ENCODE assay signal across 11 mouse cellular contexts in the genomic region with DNA sequence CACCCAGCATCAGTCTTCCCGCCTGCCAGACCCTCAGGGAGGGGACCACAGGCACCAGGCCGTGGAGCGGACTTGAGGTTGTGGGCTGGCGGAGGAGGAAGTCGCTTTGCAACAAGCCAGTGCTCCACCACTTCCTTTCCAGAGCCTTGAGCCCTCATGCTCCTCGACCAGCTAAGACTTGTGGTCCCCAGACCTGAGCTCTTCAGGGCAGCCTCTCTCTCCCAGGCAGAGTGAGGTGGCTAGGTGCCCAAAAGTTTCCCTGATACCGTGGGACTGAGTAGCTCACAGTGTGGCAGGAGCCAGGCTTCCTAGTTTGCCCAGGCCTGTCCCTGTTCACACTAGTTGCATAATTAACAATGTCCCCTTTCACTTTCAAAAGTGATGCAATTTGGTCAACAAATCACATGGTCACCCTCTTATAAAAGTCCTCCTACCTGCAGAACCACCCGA. TPM values are rescaled to one million over a fixed set of nuclear protein-coding genes. Genes with fewer than 3 reads are reported as not detected.
DNase-seq lines count a peak whose midpoint lies in the region; ATAC-seq and TF ChIP-seq lines count a peak whose summit lies in the region.
"Had no signal": no experiment of that assay in that cellular context is flagged by ENCODE, and none has a peak within 500 bp of the region (broad histone marks: within the 10 kb centered on the region; RNA-seq: fewer than 3 reads in every experiment).

No protein-coding gene starts in this region.

- no peak for TF ChIP-seq POLR2A in liver, adult 2 months (IDR thresholded peaks at IDR 0.05; ENCODE audit: extremely low read depth, insufficient read depth, low read length)

- no peaks in the 10 kb centered on the region for H3K36me3 ChIP-seq in liver, adult 2 months (ENCODE audit: control insufficient read depth, insufficient read depth, low read length)
- H3K36me3 ChIP-seq in liver, embryonic 11.5 days (ENCODE audit: control insufficient read depth, insufficient read depth, low read length): no peaks in the 10 kb centered on the region; the same call in 1 of the 2 replicates
- H3K36me3 ChIP-seq in macrophage (ENCODE audit: inconsistent target): peaks cover 44% of the 10 kb centered on the region
- no peaks in the 10 kb centered on the region for H3K36me3 ChIP-seq in midbrain, embryonic 11.5 days (ENCODE audit: control insufficient read depth, insufficient read depth, low read length)
- no peaks in the 10 kb centered on the region; the same call in 1 of the 2 replicates for H3K36me3 ChIP-seq in intestine, postnatal 0 days (ENCODE audit: control insufficient read depth, insufficient read depth)

- H3K79me2 ChIP-seq in liver, adult 2 months (ENCODE audit: control insufficient read depth, insufficient read depth, low read length): no peaks in the 10 kb centered on the region
- H3K79me2 ChIP-seq in macrophage (ENCODE audit: inconsistent target): peaks cover 2% of the 10 kb centered on the region; the same call in 1 of the 2 replicates

- peak overlapping the region; percentile 70 for H3K27ac ChIP-seq in liver, adult 2 months (replicated peaks; ENCODE audit: insufficient read depth, low read depth, low read length)
- H3K27ac ChIP-seq in liver, embryonic 11.5 days (ENCODE audit: low read depth, low read length): no peak overlapping the region
- peak overlapping the region; percentile 81 for H3K27ac ChIP-seq in macrophage
- no peak overlapping the region for H3K27ac ChIP-seq in midbrain, embryonic 11.5 days (ENCODE audit: low read depth, low read length)
- H3K27ac ChIP-seq in intestine, postnatal 0 days (ENCODE audit: low read depth, low read length): no peak overlapping the region
- H3K27ac ChIP-seq: kidney, postnatal 0 days; midbrain, embryonic 10.5 days had no signal

- peak; percentile 96 for DNase-seq in liver, adult 2 months (ENCODE audit: extremely low read depth, low read depth, low spot score)
- DNase-seq in liver, embryonic 11.5 days (ENCODE audit: low spot score): no peak
- DNase-seq in fibroblast of lung, adult 2 months (ENCODE audit: low read depth): peak; percentile 17
- DNase-seq in thymus, postnatal 25 days: peak; percentile 35
- DNase-seq in midbrain, embryonic 11.5 days (ENCODE audit: low spot score, missing footprints): no peak
- no peak for DNase-seq in layer of hippocampus, postnatal 14 days (ENCODE audit: low spot score in 2 of 2)
- DNase-seq: gastrocnemius, postnatal 25 days had no signal

- TF ChIP-seq CTCF in liver, adult 2 months (IDR thresholded peaks at IDR 0.05; ENCODE audit: low read depth, low read length): no peak
- TF ChIP-seq CTCF in intestine, postnatal 0 days (IDR thresholded peaks at IDR 0.05; ENCODE audit: low read depth): no peak

- no peak overlapping the region for H3K4me3 ChIP-seq in liver, adult 2 months (ENCODE audit: insufficient read depth, low read depth, low read length)
- H3K4me3 ChIP-seq in liver, embryonic 11.5 days (ENCODE audit: low read depth, low read length): no peak overlapping the region
- no peak overlapping the region for H3K4me3 ChIP-seq in macrophage (ENCODE audit: inconsistent target)
- H3K4me3 ChIP-seq in midbrain, embryonic 11.5 days (ENCODE audit: low read depth, low read length): no peak overlapping the region
- no peak overlapping the region for H3K4me3 ChIP-seq in intestine, postnatal 0 days (ENCODE audit: low read depth, low read length)
- H3K4me3 ChIP-seq: midbrain, embryonic 10.5 days had no signal

- H3K9ac ChIP-seq in liver, adult 2 months (ENCODE audit: low read depth, low read length): 0 out of 2 replicates have a peak overlapping the region, but pooled peaks have one; percentile 26
- no peak overlapping the region for H3K9ac ChIP-seq in liver, embryonic 11.5 days (ENCODE audit: low read depth, low read length)
- no peak overlapping the region for H3K9ac ChIP-seq in midbrain, embryonic 11.5 days (ENCODE audit: low read length)
- no peak overlapping the region for H3K9ac ChIP-seq in intestine, postnatal 0 days (ENCODE audit: low read depth, low read length)

- H3K9me3 ChIP-seq in liver, embryonic 11.5 days (ENCODE audit: control insufficient read depth, low read length): no peaks in the 10 kb centered on the region
- no peaks in the 10 kb centered on the region for H3K9me3 ChIP-seq in midbrain, embryonic 11.5 days (ENCODE audit: control insufficient read depth, low read length)
- no peaks in the 10 kb centered on the region for H3K9me3 ChIP-seq in intestine, postnatal 0 days (ENCODE audit: control insufficient read depth)
- H3K9me3 ChIP-seq: midbrain, embryonic 10.5 days had no signal

- H3K27me3 ChIP-seq in liver, adult 2 months (ENCODE audit: control insufficient read depth, insufficient read depth, low read length): no peaks in the 10 kb centered on the region
- peaks cover 23% of the 10 kb centered on the region for H3K27me3 ChIP-seq in liver, embryonic 11.5 days (replicated peaks; ENCODE audit: control insufficient read depth, insufficient read depth, low read length)
- peaks cover 22% of the 10 kb centered on the region for H3K27me3 ChIP-seq in midbrain, embryonic 11.5 days (ENCODE audit: control insufficient read depth, insufficient read depth, low read length)
- peaks cover 42% of the 10 kb centered on the region for H3K27me3 ChIP-seq in intestine, postnatal 0 days (replicated peaks; ENCODE audit: control insufficient read depth, insufficient read depth, low read length)

- no peak for ATAC-seq in liver, embryonic 11.5 days (replicated peaks; ENCODE audit: low FRiP score)
- ATAC-seq in midbrain, embryonic 11.5 days (ENCODE audit: low FRiP score): no peak
- no peak for ATAC-seq in intestine, postnatal 0 days

- no peak overlapping the region for H3K4me2 ChIP-seq in liver, embryonic 11.5 days
- no peak overlapping the region for H3K4me2 ChIP-seq in midbrain, embryonic 11.5 days
- no peak overlapping the region for H3K4me2 ChIP-seq in intestine, postnatal 0 days (replicated peaks; ENCODE audit: low read depth)

- 55% methylated on average over 8 of the region's 8 CpGs for WGBS in liver, adult 2 months
- 46% methylated on average over 8 of the region's 8 CpGs for WGBS in liver, embryonic 11.5 days
- 4% methylated on average over 8 of the region's 8 CpGs for WGBS in macrophage (ENCODE audit: missing documents)
- 80% methylated on average over 8 of the region's 8 CpGs for WGBS in midbrain, embryonic 11.5 days
- 62% methylated on average over 8 of the region's 8 CpGs for WGBS in intestine, postnatal 0 days

- peaks cover 5% of the 10 kb centered on the region; the same call in 1 of the 2 replicates for H3K4me1 ChIP-seq in liver, adult 2 months (ENCODE audit: control insufficient read depth, insufficient read depth, low read length)
- H3K4me1 ChIP-seq in liver, embryonic 11.5 days (replicated peaks; ENCODE audit: control insufficient read depth, insufficient read depth, low read length): peaks cover 21% of the 10 kb centered on the region
- peaks cover 16% of the 10 kb centered on the region for H3K4me1 ChIP-seq in midbrain, embryonic 11.5 days (ENCODE audit: control insufficient read depth, insufficient read depth, low read length)
- H3K4me1 ChIP-seq in intestine, postnatal 0 days (replicated peaks; ENCODE audit: control insufficient read depth, insufficient read depth, low read length): no peaks in the 10 kb centered on the region

RNA-seq across cellular contexts. Expression of gene Tbkbp1, which starts 9.1 kb away (rescaled TPM):
- 1.0 and 1.9 TPM in 2 replicates for total RNA-seq in liver, adult 2 months (2014; rRNA removed)
- 6.1 and 6.4 TPM in 2 replicates for polyA plus RNA-seq in liver, adult 2 months (2012; rRNA removed)
- 5.4 and 5.5 TPM in 2 replicates for polyA plus RNA-seq in liver, embryonic 11.5 days (2014; fragmentation: Nextera tagmentation; extraction: Ambion mirVana)
- 10 to 100 TPM; 10.1 to 60.2 (median 30.0) TPM for total RNA-seq in macrophage (2018; cell fraction: chromatin; rRNA removed)
- 10 to 100 TPM in 22 of 26 experiments, 1 to 10 TPM in 4; 8.5 to 26.7 (median 15.7) TPM for total RNA-seq in macrophage (2018; cell fraction: cytosol; rRNA removed)
- total RNA-seq in macrophage (2018; cell fraction: nucleus; rRNA removed): 10 to 100 TPM; 11.8 to 48.8 (median 23.9) TPM
- 21.0 to 27.3 TPM (median 25.6 TPM) in 3 replicates for polyA plus RNA-seq in macrophage (2018)
- polyA plus RNA-seq in midbrain, embryonic 11.5 days (2014; fragmentation: Nextera tagmentation; extraction: Ambion mirVana): 2.8 and 3.6 TPM in 2 replicates
- 1.7 and 2.4 TPM in 2 replicates for polyA plus RNA-seq in intestine, postnatal 0 days (2015; fragmentation: Nextera tagmentation; extraction: Ambion mirVana)
- total RNA-seq in layer of hippocampus, postnatal 14 days (2021): 10 to 100 TPM; 60.9 to 68.4 TPM

RNA-seq across cellular contexts. Expression of gene Tbx21, which starts 27.1 kb away (rescaled TPM):
- 0.09 and 0.13 TPM in 2 replicates for total RNA-seq in liver, adult 2 months (2014; rRNA removed)
- polyA plus RNA-seq in liver, adult 2 months (2012; rRNA removed): 0.22 and 0.38 TPM in 2 replicates
- polyA plus RNA-seq in liver, embryonic 11.5 days (2014; fragmentation: Nextera tagmentation; extraction: Ambion mirVana): not detected in 2 replicates
- total RNA-seq in macrophage (2018; cell fraction: chromatin; rRNA removed): not detected
- total RNA-seq in macrophage (2018; cell fraction: cytosol; rRNA removed): under 1 TPM in 3 of 26 experiments, not detected in 23; 0.07 to 0.09 (median 0.07) TPM
- total RNA-seq in macrophage (2018; cell fraction: nucleus; rRNA removed): not detected
- polyA plus RNA-seq in macrophage (2018): 0.09 TPM in 1 of 3 replicates, not detected in the others
- polyA plus RNA-seq in midbrain, embryonic 11.5 days (2014; fragmentation: Nextera tagmentation; extraction: Ambion mirVana): 0.12 and 0.14 TPM in 2 replicates
- polyA plus RNA-seq in intestine, postnatal 0 days (2015; fragmentation: Nextera tagmentation; extraction: Ambion mirVana): 0.09 and 0.13 TPM in 2 replicates
- total RNA-seq in layer of hippocampus, postnatal 14 days (2021): under 1 TPM in 1 of 2 experiments, not detected in 1; 0.19 TPM
- polyA plus RNA-seq: kidney, postnatal 0 days had no signal

RNA-seq across cellular contexts. Expression of gene Kpnb1, which starts 45.5 kb away (rescaled TPM):
- 40.7 and 44.6 TPM in 2 replicates for total RNA-seq in liver, adult 2 months (2014; rRNA removed)
- polyA plus RNA-seq in liver, adult 2 months (2012; rRNA removed): 14.9 and 16.2 TPM in 2 replicates
- 78.9 and 84.4 TPM in 2 replicates for polyA plus RNA-seq in liver, embryonic 11.5 days (2014; fragmentation: Nextera tagmentation; extraction: Ambion mirVana)
- 100 to 1,000 TPM in 17 of 26 experiments, 10 to 100 TPM in 9; 32.5 to 177 (median 129) TPM for total RNA-seq in macrophage (2018; cell fraction: chromatin; rRNA removed)
- 100 to 1,000 TPM in 4 of 26 experiments, 10 to 100 TPM in 22; 57.8 to 122 (median 82.9) TPM for total RNA-seq in macrophage (2018; cell fraction: cytosol; rRNA removed)
- total RNA-seq in macrophage (2018; cell fraction: nucleus; rRNA removed): 100 to 1,000 TPM in 13 of 26 experiments, 10 to 100 TPM in 13; 49.6 to 222 (median 99.3) TPM
- 63.7 to 139 TPM (median 123 TPM) in 3 replicates for polyA plus RNA-seq in macrophage (2018)
- polyA plus RNA-seq in midbrain, embryonic 11.5 days (2014; fragmentation: Nextera tagmentation; extraction: Ambion mirVana): 111 and 116 TPM in 2 replicates
- 17.5 and 18.1 TPM in 2 replicates for polyA plus RNA-seq in intestine, postnatal 0 days (2015; fragmentation: Nextera tagmentation; extraction: Ambion mirVana)
- 100 to 1,000 TPM; 129 to 132 TPM for total RNA-seq in layer of hippocampus, postnatal 14 days (2021)

Comparison
In these comparisons a context has a peak if more than half of its experiments do, and no peak if none do; other contexts are left out.
1. DNase-seq: peak in liver, adult 2 months (single experiment), fibroblast of lung, adult 2 months (single experiment) and thymus, postnatal 25 days (single experiment); none in liver, embryonic 11.5 days (single experiment), midbrain, embryonic 11.5 days (single experiment) and layer of hippocampus, postnatal 14 days (0 of 2).
2. H3K27ac ChIP-seq: peak in liver, adult 2 months (single experiment) and macrophage (single experiment); none in liver, embryonic 11.5 days (single experiment), midbrain, embryonic 11.5 days (single experiment) and intestine, postnatal 0 days (single experiment).